Mouse (Mus musculus) intestine, embryonic 16.5 days (tissue): ENCODE results near the gene Ntng1. TPM values are rescaled to one million over a fixed set of nuclear protein-coding genes. Genes with fewer than 3 reads are reported as not detected.

ENCODE experiments used
- ATAC-seq: fragments of 200-750 bp; cut with Nextera tagmentation; 2 replicates; pipeline ENCODE4 v1.8.0; 2017; ENCODE audit warnings: moderate TSS enrichment, moderate library complexity
- H3K27ac ChIP-seq: fragments of 300-500 bp; sonication (generic); 2 replicates; pipeline ENCODE4 v1.5.1; 2014; ENCODE audit warnings: mild to moderate bottlenecking, low read length
- H3K27me3 ChIP-seq: fragments of 300-500 bp; sonication (generic); replicated peaks from 2 replicates; pipeline ENCODE4 v1.6.1; 2014; ENCODE audit warnings: low read length, control low read depth, mixed read lengths; ENCODE audit not compliant: control insufficient read depth, insufficient read depth
- H3K36me3 ChIP-seq: fragments of 300-500 bp; sonication (generic); 2 replicates; pipeline ENCODE4 v1.6.1; 2014; ENCODE audit warnings: low read length, control low read depth; ENCODE audit not compliant: control insufficient read depth, insufficient read depth
- H3K4me1 ChIP-seq: fragments of 300-500 bp; sonication (generic); 2 replicates; pipeline ENCODE4 v1.6.1; 2014; ENCODE audit warnings: low read length, control low read depth, mixed read lengths; ENCODE audit not compliant: control insufficient read depth, insufficient read depth
- H3K4me2 ChIP-seq: fragments of 300-500 bp; sonication (generic); 2 replicates; pipeline ENCODE4 v1.6.1; 2014; ENCODE audit warnings: low read depth, low read length, control low read depth
- H3K4me3 ChIP-seq: fragments of 300-500 bp; sonication (generic); 2 replicates; pipeline ENCODE4 v1.5.1; 2014; ENCODE audit warnings: mild to moderate bottlenecking, low read length
- H3K9ac ChIP-seq: fragments of 300-500 bp; sonication (generic); 2 replicates; pipeline ENCODE4 v1.6.1; 2014; ENCODE audit warnings: low read depth, low read length
- H3K9me3 ChIP-seq: fragments of 300-500 bp; sonication (generic); 2 replicates; pipeline ENCODE4 v1.6.1; 2016; ENCODE audit warnings: low read length, control low read depth; ENCODE audit not compliant: control insufficient read depth
- WGBS: fragments of 180-500 bp; shearing (Covaris S2); extraction: QIAGEN DNeasy Blood & Tissue Kit; methylation state at CpG from one replicate; pipeline ENCODE4 v1.1.7; 2014; 5-methylcytosine and 5-hydroxymethylcytosine counted together
- polyA plus RNA-seq: library from polyadenylated mRNA; unstranded; fragments of >200 nt; fragmentation: Nextera tagmentation; extraction: Ambion mirVana; gene quantifications from 2 replicates; pipeline ENCODE4 v1.2.1, GENCODE M21; 2015

Ntng1 gene
- polyA plus RNA-seq, 1 experiment from 2014 or later, result 3.0 TPM

DNA sequence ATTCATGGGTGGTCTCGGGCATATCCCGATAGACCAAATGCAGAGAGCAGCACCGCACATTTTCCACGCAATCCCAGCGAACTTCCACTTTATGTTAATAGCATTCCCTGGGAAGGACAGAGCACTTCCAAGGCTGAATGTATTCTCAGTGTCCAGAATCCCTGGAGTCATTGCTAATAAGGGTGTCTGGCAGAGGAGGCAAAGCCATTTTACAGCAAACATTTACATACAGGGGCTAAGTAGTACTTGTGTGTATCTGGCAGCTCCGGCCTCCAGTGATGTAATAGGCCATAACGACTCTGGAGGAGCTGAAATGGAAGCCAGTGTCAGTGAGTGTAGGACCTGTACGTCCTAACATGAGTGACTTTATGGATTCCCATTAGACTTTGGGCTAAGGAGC is 11.5 kb downstream of the Ntng1 start:
- Histone ChIP-seq H3K9me3 (no peaks in the 10 kb centered on the region), H3K4me1 (no peaks in the 10 kb centered on the region), H3K9ac (no peak overlapping the region), H3K27me3 (no peaks in the 10 kb centered on the region), H3K4me2 (no peak overlapping the region), H3K36me3 (no peaks in the 10 kb centered on the region), H3K27ac (no peak overlapping the region), H3K4me3 (no peak overlapping the region)
- no peak for ATAC-seq
- WGBS, result 75% methylated on average over 8 of the region's 8 CpGs

GRCm38 (mm10) chr3:110131043-110131891 is 12.5 kb downstream of the Ntng1 start:
- no peak for ATAC-seq
- Histone ChIP-seq H3K9me3 (no peaks in the 10 kb centered on the region), H3K9ac (no peak overlapping the region), H3K4me3 (no peak overlapping the region), H3K36me3 (no peaks in the 10 kb centered on the region), H3K4me1 (no peaks in the 10 kb centered on the region), H3K27me3 (no peaks in the 10 kb centered on the region), H3K4me2 (no peak overlapping the region), H3K27ac (no peak overlapping the region)
- 59% methylated on average over 18 of the region's 18 CpGs for WGBS

GRCm38 (mm10) chr3:110129607-110130006 is 14.2 kb downstream of the Ntng1 start:
- H3K27me3 ChIP-seq, result no peaks in the 10 kb centered on the region
- H3K4me2 ChIP-seq, result no peak overlapping the region
- ATAC-seq, result no peak
- H3K9ac ChIP-seq, result no peak overlapping the region
- no peaks in the 10 kb centered on the region for H3K36me3 ChIP-seq
- no peak overlapping the region for H3K27ac ChIP-seq
- 68% methylated on average over 6 of the region's 6 CpGs for WGBS
- no peaks in the 10 kb centered on the region for H3K9me3 ChIP-seq
- H3K4me3 ChIP-seq, result no peak overlapping the region
- no peaks in the 10 kb centered on the region for H3K4me1 ChIP-seq

GRCm38 (mm10) chr3:110105982-110106381 is 37.8 kb downstream of the Ntng1 start:
- WGBS, result 42% methylated on average over 2 of the region's 2 CpGs
- no peak overlapping the region for H3K4me3 ChIP-seq
- no peak overlapping the region for H3K27ac ChIP-seq
- H3K36me3 ChIP-seq, result no peaks in the 10 kb centered on the region
- H3K9me3 ChIP-seq, result no peaks in the 10 kb centered on the region
- H3K9ac ChIP-seq, result no peak overlapping the region
- no peaks in the 10 kb centered on the region for H3K27me3 ChIP-seq
- H3K4me1 ChIP-seq, result no peaks in the 10 kb centered on the region
- H3K4me2 ChIP-seq, result no peak overlapping the region
- no peak for ATAC-seq

GRCm38 (mm10) chr3:110094407-110094806 is 49.4 kb downstream of the Ntng1 start:
- Histone ChIP-seq H3K9ac (no peak overlapping the region), H3K27me3 (no peaks in the 10 kb centered on the region), H3K36me3 (no peaks in the 10 kb centered on the region), H3K4me1 (no peaks in the 10 kb centered on the region), H3K4me2 (no peak overlapping the region), H3K27ac (no peak overlapping the region), H3K9me3 (no peaks in the 10 kb centered on the region), H3K4me3 (no peak overlapping the region)
- 75% methylated on average over 2 of the region's 2 CpGs for WGBS
- ATAC-seq, result no peak

- no peak for ATAC-seq
- Histone ChIP-seq H3K27ac (no peak overlapping the region), H3K4me2 (no peak overlapping the region), H3K36me3 (no peaks in the 10 kb centered on the region), H3K4me1 (no peaks in the 10 kb centered on the region), H3K27me3 (no peaks in the 10 kb centered on the region), H3K9ac (no peak overlapping the region), H3K9me3 (no peaks in the 10 kb centered on the region), H3K4me3 (no peak overlapping the region)
- WGBS, result 77% methylated on average over 3 of the region's 3 CpGs
These were observed 49.8 kb downstream of the Ntng1 start for GRCm38 (mm10) chr3:110094003-110094402.

DNA sequence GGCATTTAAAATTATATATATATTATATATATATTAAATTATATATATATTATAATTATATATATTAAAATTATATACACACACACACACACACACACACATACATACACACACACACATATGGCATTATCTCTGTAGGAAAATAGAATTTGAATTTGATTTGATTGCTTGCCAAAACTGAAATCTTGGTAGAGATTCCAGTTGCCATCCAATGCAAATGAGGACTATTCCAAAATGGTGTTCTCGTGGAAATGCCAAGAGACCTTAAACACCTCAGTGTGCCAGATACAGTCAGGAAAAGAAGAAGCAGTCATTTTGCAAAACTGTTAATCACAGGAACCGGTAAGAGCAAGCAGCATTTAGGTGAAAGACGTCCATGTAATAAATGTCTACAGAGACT is 51.3 kb downstream of the Ntng1 start:
- WGBS, result 92% methylated on average over 3 of the region's 3 CpGs
- H3K36me3 ChIP-seq, result no peaks in the 10 kb centered on the region
- no peak overlapping the region for H3K27ac ChIP-seq
- no peaks in the 10 kb centered on the region for H3K27me3 ChIP-seq
- no peak for ATAC-seq
- no peak overlapping the region for H3K4me3 ChIP-seq
- H3K4me2 ChIP-seq, result no peak overlapping the region
- H3K9ac ChIP-seq, result no peak overlapping the region
- H3K9me3 ChIP-seq, result no peaks in the 10 kb centered on the region
- no peaks in the 10 kb centered on the region for H3K4me1 ChIP-seq

GRCm38 (mm10) chr3:110087189-110087588 is 56.6 kb downstream of the Ntng1 start:
- Histone ChIP-seq H3K4me1 (no peaks in the 10 kb centered on the region), H3K36me3 (no peaks in the 10 kb centered on the region), H3K4me2 (no peak overlapping the region), H3K27me3 (no peaks in the 10 kb centered on the region), H3K4me3 (no peak overlapping the region), H3K27ac (no peak overlapping the region), H3K9me3 (no peaks in the 10 kb centered on the region), H3K9ac (no peak overlapping the region)
- WGBS, result 77% methylated on average over 6 of the region's 6 CpGs
- ATAC-seq, result no peak

DNA sequence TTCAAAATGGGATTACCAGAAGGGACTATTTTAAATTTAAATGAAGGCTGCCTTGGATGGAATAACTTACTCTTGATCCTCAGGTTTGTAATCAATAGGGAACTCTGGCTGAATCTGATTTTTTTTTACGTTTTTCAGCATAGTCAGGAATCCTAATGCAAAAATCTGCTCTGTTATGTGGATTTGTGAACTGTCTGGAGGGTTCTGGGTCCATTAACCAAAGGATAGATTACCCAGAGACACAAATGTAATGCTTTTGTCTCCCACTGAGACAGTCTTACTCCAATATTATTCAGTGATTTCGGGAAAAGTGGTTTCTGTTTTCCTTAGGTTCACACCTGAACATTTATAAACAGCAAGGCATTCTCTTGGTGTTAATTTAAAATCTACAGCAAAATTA is 58.5 kb downstream of the Ntng1 start:
- ATAC-seq, result no peak
- WGBS, result 65% methylated on average over 2 of the region's 2 CpGs
- Histone ChIP-seq H3K9ac (no peak overlapping the region), H3K4me1 (no peaks in the 10 kb centered on the region), H3K36me3 (no peaks in the 10 kb centered on the region), H3K27ac (no peak overlapping the region), H3K9me3 (no peaks in the 10 kb centered on the region), H3K27me3 (no peaks in the 10 kb centered on the region), H3K4me3 (no peak overlapping the region), H3K4me2 (no peak overlapping the region)
